Mouse (Mus musculus) MEL (cell line): ENCODE results near the gene Hist3h2a.

Experiments used
- CTCF ChIP-seq, 3 experiments: IDR thresholded peaks in 2 of 3; conservative IDR thresholded peaks in 1 of 3; 2 replicates each; pipeline ENCODE4 v1.5.1; 2011 to 2012; ENCODE audit warnings: low read length in 3 of 3, low read depth in 2 of 3, mild to moderate bottlenecking in 2 of 3, improper control_type of control experiment in 1 of 3, inconsistent platforms in 1 of 3, mixed read lengths in 1 of 3, moderate library complexity in 1 of 3; ENCODE audit not compliant: control insufficient read depth in 1 of 3, insufficient read depth in 1 of 3, poor library complexity in 1 of 3, severe bottlenecking in 1 of 3
- EP300 ChIP-seq, 2 experiments: IDR thresholded peaks; 2 replicates each; pipeline ENCODE4 v1.6.1; 2011; ENCODE audit warnings: improper control_type of control experiment in 2 of 2, low read length in 2 of 2, low read depth in 1 of 2, mild to moderate bottlenecking in 1 of 2
- GABPA ChIP-seq: IDR thresholded peaks from 2 replicates; pipeline ENCODE4 v1.6.1; 2012; ENCODE audit warnings: low read depth, mild to moderate bottlenecking, inconsistent platforms, low read length, improper control_type of control experiment, moderate library complexity
- MAX ChIP-seq: IDR thresholded peaks from 2 replicates; pipeline ENCODE4 v1.6.1; 2011; ENCODE audit warnings: low read length, improper control_type of control experiment
- MAZ ChIP-seq: IDR thresholded peaks from 2 replicates; pipeline ENCODE4 v1.6.1; 2012; ENCODE audit warnings: low read depth, mild to moderate bottlenecking, inconsistent platforms, low read length, improper control_type of control experiment
- MXI1 ChIP-seq: IDR thresholded peaks from 2 replicates; pipeline ENCODE4 v1.6.1; 2011; ENCODE audit warnings: mild to moderate bottlenecking, low read depth, low read length, improper control_type of control experiment
- NRF1 ChIP-seq: IDR thresholded peaks from 2 replicates; pipeline ENCODE4 v1.6.1; 2014; ENCODE audit warnings: low read depth, mild to moderate bottlenecking, inconsistent platforms, low read length, improper control_type of control experiment, moderate library complexity; ENCODE audit not compliant: poor library complexity, insufficient read depth, severe bottlenecking
- POLR2A ChIP-seq, 2 experiments: IDR thresholded peaks; 2 replicates each; pipeline ENCODE4 v1.6.1; 2011 to 2012; ENCODE audit warnings: low read length in 2 of 2, mild to moderate bottlenecking in 2 of 2, control low read depth in 1 of 2, improper control_type of control experiment in 1 of 2, low read depth in 1 of 2, moderate library complexity in 1 of 2; ENCODE audit not compliant: control insufficient read depth in 1 of 2, insufficient read depth in 1 of 2, poor library complexity in 1 of 2
- RCOR1 ChIP-seq: IDR thresholded peaks from 2 replicates; pipeline ENCODE4 v1.6.1; 2012; ENCODE audit warnings: low read depth, mild to moderate bottlenecking, inconsistent platforms, low read length, improper control_type of control experiment
- SIN3A ChIP-seq: IDR thresholded peaks from 2 replicates; pipeline ENCODE4 v1.6.1; 2012; ENCODE audit warnings: low read length, improper control_type of control experiment, inconsistent platforms
- TAL1 ChIP-seq: IDR thresholded peaks from 2 replicates; pipeline ENCODE4 v1.6.1; 2012; ENCODE audit warnings: mild to moderate bottlenecking, inconsistent platforms, low read length, moderate library complexity, mixed read lengths
- UBTF ChIP-seq: IDR thresholded peaks from 2 replicates; pipeline ENCODE4 v1.6.1; 2012; ENCODE audit warnings: low read depth, mild to moderate bottlenecking, inconsistent platforms, low read length, improper control_type of control experiment, moderate library complexity, borderline replicate concordance; ENCODE audit not compliant: insufficient read depth
- USF1 ChIP-seq: IDR thresholded peaks from 2 replicates; pipeline ENCODE4 v1.6.1; 2014; ENCODE audit warnings: low read depth, mild to moderate bottlenecking, inconsistent platforms, low read length, improper control_type of control experiment, moderate library complexity

DNA sequence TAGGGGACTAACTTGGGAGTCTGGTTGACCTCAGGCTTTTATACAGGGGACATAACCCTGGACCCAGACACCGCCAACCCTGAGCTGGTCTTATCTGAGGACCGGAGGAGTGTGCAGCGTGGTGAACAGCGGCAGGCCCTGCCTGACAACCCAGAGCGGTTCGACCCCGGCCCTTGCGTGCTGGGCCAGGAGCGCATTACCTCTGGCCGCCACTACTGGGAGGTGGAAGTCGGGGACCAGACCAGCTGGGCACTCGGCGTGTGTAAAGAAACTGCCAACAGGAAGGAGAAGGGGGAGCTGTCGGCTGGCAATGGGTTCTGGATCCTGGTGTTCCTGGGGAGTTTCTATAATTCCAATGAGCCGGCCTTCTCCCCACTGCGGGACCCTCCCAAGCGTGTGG, 35.7 kb downstream of the Hist3h2a start:
- TF ChIP-seq POLR2A (IDR thresholded peaks at IDR 0.05; ENCODE audit: control insufficient read depth in 1 of 2, insufficient read depth in 1 of 2, low read depth in 1 of 2, low read length in 2 of 2, poor library complexity in 1 of 2) (no peak), CTCF (IDR thresholded peaks at IDR 0.05 in 2 of 3, conservative IDR thresholded peaks at IDR 0.05 in 1 of 3; ENCODE audit: control insufficient read depth in 1 of 3, insufficient read depth in 1 of 3, low read depth in 2 of 3, low read length in 3 of 3, poor library complexity in 1 of 3, severe bottlenecking in 1 of 3) (no peak), EP300 (IDR thresholded peaks at IDR 0.05; ENCODE audit: low read depth in 1 of 2, low read length in 2 of 2) (no peak), RCOR1 (no peak), NRF1 (no peak), MAX (no peak), GABPA (no peak), USF1 (no peak), MAZ (no peak), UBTF (no peak), TAL1 (no peak), SIN3A (no peak), MXI1 (no peak)
